Mouse (Mus musculus): ENCODE measurements around the gene Smpd3.
A peak's percentile ranks its signal among the peaks of the same experiment; 100 is the strongest.

The Smpd3 gene

GRCm38 (mm10) chr8:106292484-106293396 is 45.0 kb downstream of the Smpd3 start:
- DNase-seq (ENCODE audit: low spot score in 2 of 2) = no peak

GRCm38 (mm10) chr8:106289464-106289863 is 48.3 kb downstream of the Smpd3 start:
- DNase-seq (ENCODE audit: low spot score in 2 of 2) = no peak

GRCm38 (mm10) chr8:106288732-106289131 is 49.1 kb downstream of the Smpd3 start:
- no peak for DNase-seq (ENCODE audit: low spot score in 2 of 2)

- no peak for DNase-seq (ENCODE audit: low spot score in 2 of 2)
Observed at GRCm38 (mm10) chr8:106287445-106287844, 50.3 kb downstream of the Smpd3 start.

- no peak for DNase-seq (ENCODE audit: low spot score in 2 of 2)
Observed at GRCm38 (mm10) chr8:106280844-106281243, 56.9 kb downstream of the Smpd3 start.

GRCm38 (mm10) chr8:106280154-106280553 is 57.6 kb downstream of the Smpd3 start:
- no peak for DNase-seq (ENCODE audit: low spot score in 2 of 2)

GRCm38 (mm10) chr8:106278367-106279042 is 59.3 kb downstream of the Smpd3 start:
- DNase-seq (ENCODE audit: low spot score in 2 of 2) = no peak

GRCm38 (mm10) chr8:106276709-106277317 is 61.0 kb downstream of the Smpd3 start:
- DNase-seq (ENCODE audit: low spot score in 2 of 2) = no peak

- no peak for DNase-seq (ENCODE audit: low spot score in 2 of 2)
Observed at GRCm38 (mm10) chr8:106273468-106273867, 64.3 kb downstream of the Smpd3 start.

GRCm38 (mm10) chr8:106271378-106271777 is 66.4 kb downstream of the Smpd3 start:
- no peak for DNase-seq (ENCODE audit: low spot score in 2 of 2)

GRCm38 (mm10) chr8:106270804-106271203 is 67.0 kb downstream of the Smpd3 start:
- DNase-seq (ENCODE audit: low spot score in 2 of 2) = peak; percentile 74 to 79

GRCm38 (mm10) chr8:106268710-106269346 is 69.0 kb downstream of the Smpd3 start:
- DNase-seq (ENCODE audit: low spot score in 2 of 2) = no peak

GRCm38 (mm10) chr8:106265398-106265797 is 72.4 kb downstream of the Smpd3 start:
- no peak for DNase-seq (ENCODE audit: low spot score in 2 of 2)

- no peak for DNase-seq (ENCODE audit: low spot score in 2 of 2)
Observed at GRCm38 (mm10) chr8:106263928-106264327, 73.9 kb downstream of the Smpd3 start.

- no peak for DNase-seq (ENCODE audit: low spot score in 2 of 2)
Observed at GRCm38 (mm10) chr8:106262343-106262742, 75.4 kb downstream of the Smpd3 start.

- no peak for DNase-seq (ENCODE audit: low spot score in 2 of 2)
Observed at GRCm38 (mm10) chr8:106260894-106261293, 76.9 kb downstream of the Smpd3 start.

GRCm38 (mm10) chr8:106259579-106260255 is 78.1 kb downstream of the Smpd3 start:
- DNase-seq (ENCODE audit: low spot score in 2 of 2) = no peak

- no peak for DNase-seq (ENCODE audit: low spot score in 2 of 2)
Observed at GRCm38 (mm10) chr8:106258169-106258568, 79.6 kb downstream of the Smpd3 start.

- no peak for DNase-seq (ENCODE audit: low spot score in 2 of 2)
Observed at GRCm38 (mm10) chr8:106250186-106250585, 87.6 kb downstream of the Smpd3 start.

GRCm38 (mm10) chr8:106237106-106237505 is 100.7 kb downstream of the Smpd3 start:
- no peak for DNase-seq (ENCODE audit: low spot score in 2 of 2)

- DNase-seq (ENCODE audit: low spot score in 2 of 2) = no peak
Observed at GRCm38 (mm10) chr8:106234567-106235261, 103.1 kb downstream of the Smpd3 start.
